Mouse (Mus musculus) embryonic facial prominence, embryonic 15.5 days (tissue): ENCODE data around the gene Plekhg3. TPM values are rescaled to one million over a fixed set of nuclear protein-coding genes. Genes with fewer than 3 reads are reported as not detected.

Source experiments
- ATAC-seq: fragments of 200-750 bp; cut with Nextera tagmentation; 2 replicates; pipeline ENCODE4 v1.8.0; 2017; ENCODE audit warnings: low read depth, moderate TSS enrichment; ENCODE audit not compliant: insufficient number of reproducible peaks, low FRiP score, low TSS enrichment
- H3K27ac ChIP-seq: fragments of 300-500 bp; sonication (generic); replicated peaks from 2 replicates; pipeline ENCODE4 v1.5.1; 2015; ENCODE audit warnings: mild to moderate bottlenecking, inconsistent platforms
- H3K27me3 ChIP-seq: fragments of 300-500 bp; sonication (generic); 2 replicates; pipeline ENCODE4 v1.6.1; 2015; ENCODE audit warnings: inconsistent platforms
- H3K36me3 ChIP-seq: fragments of 300-500 bp; sonication (generic); 2 replicates; pipeline ENCODE4 v1.6.1; 2015; ENCODE audit warnings: mild to moderate bottlenecking, inconsistent platforms
- H3K4me1 ChIP-seq: fragments of 300-500 bp; sonication (generic); 2 replicates; pipeline ENCODE4 v1.6.1; 2015; ENCODE audit warnings: inconsistent platforms
- H3K4me2 ChIP-seq: fragments of 300-500 bp; sonication (generic); replicated peaks from 2 replicates; pipeline ENCODE4 v1.6.1; 2015; ENCODE audit warnings: mild to moderate bottlenecking, inconsistent platforms
- H3K4me3 ChIP-seq: fragments of 300-500 bp; sonication (generic); replicated peaks from 2 replicates; pipeline ENCODE4 v1.5.1; 2015; ENCODE audit warnings: mild to moderate bottlenecking, inconsistent platforms
- H3K9ac ChIP-seq: fragments of 300-500 bp; sonication (generic); 2 replicates; pipeline ENCODE4 v1.6.1; 2015; ENCODE audit warnings: inconsistent platforms
- H3K9me3 ChIP-seq: fragments of 300-500 bp; sonication (generic); replicated peaks from 2 replicates; pipeline ENCODE4 v1.6.1; 2016; ENCODE audit warnings: inconsistent platforms
- WGBS: fragments of 180-500 bp; shearing (Covaris S2); methylation state at CpG from one replicate; pipeline ENCODE4 v1.1.7; 2015; 5-methylcytosine and 5-hydroxymethylcytosine counted together
- polyA plus RNA-seq: library from polyadenylated mRNA; unstranded; fragments of >200 nt; fragmentation: Nextera tagmentation; extraction: Ambion mirVana; gene quantifications from 2 replicates; pipeline ENCODE4 v1.2.1, GENCODE M21; 2015

The Plekhg3 gene
- polyA plus RNA-seq, 1 experiment from 2014 or later = 8.9 TPM

GRCm38 (mm10) chr12:76572261-76573251 is 41.9 kb downstream of the Plekhg3 start:
- 71% methylated on average over 25 of the region's 27 CpGs for WGBS
- peaks cover 30% of the 10 kb centered on the region for H3K36me3 ChIP-seq
- H3K4me1 ChIP-seq = no peaks in the 10 kb centered on the region
- no peak overlapping the region for H3K4me3 ChIP-seq
- H3K27me3 ChIP-seq = no peaks in the 10 kb centered on the region
- no peaks in the 10 kb centered on the region for H3K9me3 ChIP-seq
- no peak for ATAC-seq
- H3K4me2 ChIP-seq = no peak overlapping the region
- no peak overlapping the region for H3K9ac ChIP-seq
- no peak overlapping the region for H3K27ac ChIP-seq

- no peaks in the 10 kb centered on the region for H3K9me3 ChIP-seq
- no peak overlapping the region for H3K27ac ChIP-seq
- WGBS = 93% methylated on average over 6 of the region's 6 CpGs
- no peaks in the 10 kb centered on the region for H3K4me1 ChIP-seq
- no peak overlapping the region for H3K4me2 ChIP-seq
- no peak overlapping the region for H3K9ac ChIP-seq
- H3K36me3 ChIP-seq = peaks cover 37% of the 10 kb centered on the region
- ATAC-seq = no peak
- no peaks in the 10 kb centered on the region for H3K27me3 ChIP-seq
- no peak overlapping the region for H3K4me3 ChIP-seq
Observed at GRCm38 (mm10) chr12:76573381-76573780, 42.7 kb downstream of the Plekhg3 start.

GRCm38 (mm10) chr12:76574815-76575214 is 44.1 kb downstream of the Plekhg3 start:
- H3K9me3 ChIP-seq = no peaks in the 10 kb centered on the region
- H3K4me2 ChIP-seq = no peak overlapping the region
- no peaks in the 10 kb centered on the region for H3K4me1 ChIP-seq
- WGBS = 93% methylated on average over 6 of the region's 6 CpGs
- ATAC-seq = no peak
- H3K27me3 ChIP-seq = no peaks in the 10 kb centered on the region
- H3K27ac ChIP-seq = no peak overlapping the region
- H3K4me3 ChIP-seq = no peak overlapping the region
- H3K36me3 ChIP-seq = peaks cover 39% of the 10 kb centered on the region
- no peak overlapping the region for H3K9ac ChIP-seq

GRCm38 (mm10) chr12:76576061-76576460 is 45.4 kb downstream of the Plekhg3 start:
- H3K36me3 ChIP-seq = peaks cover 37% of the 10 kb centered on the region
- WGBS = 85% methylated on average over 9 of the region's 9 CpGs
- no peak for ATAC-seq

GRCm38 (mm10) chr12:76576806-76577205 is 46.1 kb downstream of the Plekhg3 start:
- Histone ChIP-seq H3K9ac (no peak overlapping the region), H3K4me3 (no peak overlapping the region), H3K9me3 (no peaks in the 10 kb centered on the region), H3K4me1 (0 out of 2 replicates have a peak, but pooled peaks cover 2% of the 10 kb centered on the region), H3K27me3 (no peaks in the 10 kb centered on the region), H3K36me3 (peaks cover 37% of the 10 kb centered on the region), H3K27ac (no peak overlapping the region), H3K4me2 (no peak overlapping the region)
- WGBS = 95% methylated on average over 8 of the region's 8 CpGs
- no peak for ATAC-seq

More at GRCm38 (mm10) chr12:76576061-76576460, 45.4 kb downstream of the Plekhg3 start:
- Histone ChIP-seq H3K4me3 (no peak overlapping the region), H3K4me2 (no peak overlapping the region), H3K9me3 (no peaks in the 10 kb centered on the region), H3K9ac (no peak overlapping the region), H3K4me1 (no peaks in the 10 kb centered on the region), H3K27ac (no peak overlapping the region), H3K27me3 (no peaks in the 10 kb centered on the region)

GRCm38 (mm10) chr12:76577858-76578257 is 47.2 kb downstream of the Plekhg3 start:
- no peaks in the 10 kb centered on the region for H3K9me3 ChIP-seq
- WGBS = 90% methylated on average over 16 of the region's 16 CpGs
- H3K4me1 ChIP-seq = peaks cover 12% of the 10 kb centered on the region
- H3K27ac ChIP-seq = no peak overlapping the region
- H3K36me3 ChIP-seq = peaks cover 37% of the 10 kb centered on the region
- ATAC-seq = no peak
- no peaks in the 10 kb centered on the region for H3K27me3 ChIP-seq
- no peak overlapping the region for H3K4me3 ChIP-seq
- H3K4me2 ChIP-seq = no peak overlapping the region
- no peak overlapping the region for H3K9ac ChIP-seq

GRCm38 (mm10) chr12:76578465-76578864 is 47.8 kb downstream of the Plekhg3 start:
- H3K9ac ChIP-seq = no peak overlapping the region
- no peak overlapping the region for H3K27ac ChIP-seq
- H3K4me3 ChIP-seq = no peak overlapping the region
- no peaks in the 10 kb centered on the region for H3K9me3 ChIP-seq
- no peaks in the 10 kb centered on the region for H3K27me3 ChIP-seq
- no peak overlapping the region for H3K4me2 ChIP-seq
- ATAC-seq = no peak
- peaks cover 17% of the 10 kb centered on the region for H3K4me1 ChIP-seq
- 92% methylated on average over 2 of the region's 2 CpGs for WGBS
- peaks cover 36% of the 10 kb centered on the region for H3K36me3 ChIP-seq

GRCm38 (mm10) chr12:76579806-76580205 is 49.1 kb downstream of the Plekhg3 start:
- ATAC-seq = no peak
- no peaks in the 10 kb centered on the region for H3K27me3 ChIP-seq
- no peak overlapping the region for H3K4me2 ChIP-seq
- no peak overlapping the region for H3K4me3 ChIP-seq
- no peaks in the 10 kb centered on the region for H3K9me3 ChIP-seq
- H3K36me3 ChIP-seq = peaks cover 31% of the 10 kb centered on the region
- H3K9ac ChIP-seq = no peak overlapping the region
- peaks cover 17% of the 10 kb centered on the region for H3K4me1 ChIP-seq
- no peak overlapping the region for H3K27ac ChIP-seq
- 76% methylated on average over 1 of the region's 1 CpGs for WGBS

- WGBS = 83% methylated on average over 3 of the region's 3 CpGs
- Histone ChIP-seq H3K4me3 (no peak overlapping the region), H3K4me2 (no peak overlapping the region), H3K36me3 (peaks cover 15% of the 10 kb centered on the region; the same call in 1 of the 2 replicates), H3K9ac (no peak overlapping the region), H3K4me1 (peaks cover 17% of the 10 kb centered on the region), H3K9me3 (no peaks in the 10 kb centered on the region), H3K27ac (no peak overlapping the region), H3K27me3 (no peaks in the 10 kb centered on the region)
- no peak for ATAC-seq
Observed at GRCm38 (mm10) chr12:76582139-76582538, 51.4 kb downstream of the Plekhg3 start.

GRCm38 (mm10) chr12:76582841-76583240 is 52.1 kb downstream of the Plekhg3 start:
- Histone ChIP-seq H3K9me3 (no peaks in the 10 kb centered on the region), H3K27me3 (no peaks in the 10 kb centered on the region), H3K27ac (peak overlapping the region; percentile 40; the same call in 1 of the 2 replicates), H3K4me1 (peaks cover 17% of the 10 kb centered on the region), H3K9ac (no peak overlapping the region), H3K4me3 (no peak overlapping the region), H3K36me3 (peaks cover 8% of the 10 kb centered on the region; the same call in 1 of the 2 replicates), H3K4me2 (no peak overlapping the region)
- ATAC-seq = peak; percentile 45; the same call in 1 of the 2 replicates
- WGBS = 18% methylated on average over 6 of the region's 6 CpGs

GRCm38 (mm10) chr12:76583454-76583853 is 52.8 kb downstream of the Plekhg3 start:
- 89% methylated on average over 7 of the region's 7 CpGs for WGBS
- Histone ChIP-seq H3K27ac (no peak overlapping the region), H3K9ac (no peak overlapping the region), H3K36me3 (peaks cover 1% of the 10 kb centered on the region; the same call in 1 of the 2 replicates), H3K9me3 (no peaks in the 10 kb centered on the region), H3K4me2 (no peak overlapping the region), H3K4me3 (no peak overlapping the region), H3K4me1 (peaks cover 17% of the 10 kb centered on the region), H3K27me3 (no peaks in the 10 kb centered on the region)
- ATAC-seq = no peak
